17 mouse cellular contexts compared by ENCODE assay signal in genomic region chr4:105246331-105246730, GRCm38 (mm10).
DNase-seq lines count a peak whose midpoint lies in the region; ATAC-seq and TF ChIP-seq lines count a peak whose summit lies in the region.
"Had no signal": no experiment of that assay in that cellular context is flagged by ENCODE, and none has a peak within 500 bp of the region (broad histone marks: within the 10 kb centered on the region; RNA-seq: fewer than 3 reads in every experiment).

No protein-coding gene starts in this region.

- H3K27me3 ChIP-seq in hindbrain, postnatal 0 days (ENCODE audit: insufficient read depth, low read length): no peaks in the 10 kb centered on the region
- H3K27me3 ChIP-seq in hindbrain, embryonic 12.5 days: no peaks in the 10 kb centered on the region
- H3K27me3 ChIP-seq in midbrain, embryonic 10.5 days (ENCODE audit: low read depth, poor library complexity, severe bottlenecking): peaks cover 62% of the 10 kb centered on the region
- H3K27me3 ChIP-seq in midbrain, embryonic 13.5 days: peaks cover 2% of the 10 kb centered on the region; the same call in 1 of the 2 replicates
- peaks cover 18% of the 10 kb centered on the region for H3K27me3 ChIP-seq in E14TG2a.4 (ENCODE audit: insufficient read depth, low read length)
- 0 out of 2 replicates have a peak, but pooled peaks cover 2% of the 10 kb centered on the region for H3K27me3 ChIP-seq in heart, embryonic 12.5 days (replicated peaks)
- H3K27me3 ChIP-seq in liver, postnatal 0 days (ENCODE audit: insufficient read depth, low read length): no peaks in the 10 kb centered on the region
- H3K27me3 ChIP-seq: CH12.LX; embryonic facial prominence, embryonic 15.5 days; lung, embryonic 15.5 days had no signal

- 83% methylated on average over 7 of the region's 7 CpGs for WGBS in hindbrain, postnatal 0 days
- 86% methylated on average over 7 of the region's 7 CpGs for WGBS in hindbrain, embryonic 12.5 days
- WGBS in midbrain, embryonic 10.5 days: 85% methylated on average over 7 of the region's 7 CpGs
- WGBS in midbrain, embryonic 13.5 days: 56% methylated on average over 7 of the region's 7 CpGs
- WGBS in heart, embryonic 12.5 days: 85% methylated on average over 7 of the region's 7 CpGs
- WGBS in liver, postnatal 0 days (ENCODE audit: insufficient replicate concordance): 66% methylated on average over 7 of the region's 7 CpGs

- no peaks in the 10 kb centered on the region for H3K36me3 ChIP-seq in hindbrain, postnatal 0 days (ENCODE audit: insufficient read depth, low read length)
- no peaks in the 10 kb centered on the region for H3K36me3 ChIP-seq in hindbrain, embryonic 12.5 days
- no peaks in the 10 kb centered on the region for H3K36me3 ChIP-seq in midbrain, embryonic 10.5 days
- no peaks in the 10 kb centered on the region for H3K36me3 ChIP-seq in midbrain, embryonic 13.5 days
- H3K36me3 ChIP-seq in E14TG2a.4 (ENCODE audit: insufficient read depth, low read length): no peaks in the 10 kb centered on the region
- H3K36me3 ChIP-seq in heart, embryonic 12.5 days: no peaks in the 10 kb centered on the region
- no peaks in the 10 kb centered on the region for H3K36me3 ChIP-seq in liver, postnatal 0 days (replicated peaks; ENCODE audit: insufficient read depth, low read length)
- H3K36me3 ChIP-seq: embryonic facial prominence, embryonic 10.5 days; embryonic facial prominence, embryonic 15.5 days; G1E; lung, embryonic 15.5 days had no signal

- H3K4me3 ChIP-seq in hindbrain, postnatal 0 days (ENCODE audit: low read length): no peak overlapping the region
- no peak overlapping the region for H3K4me3 ChIP-seq in hindbrain, embryonic 12.5 days
- H3K4me3 ChIP-seq in midbrain, embryonic 10.5 days: no peak overlapping the region
- H3K4me3 ChIP-seq in midbrain, embryonic 13.5 days (replicated peaks): no peak overlapping the region
- H3K4me3 ChIP-seq in E14TG2a.4 (replicated peaks; ENCODE audit: low read length): peak overlapping the region; percentile 37; the same call in 1 of the 2 replicates
- H3K4me3 ChIP-seq in heart, embryonic 12.5 days: no peak overlapping the region
- H3K4me3 ChIP-seq in liver, postnatal 0 days (ENCODE audit: low read depth, low read length): no peak overlapping the region
- H3K4me3 ChIP-seq: myocyte had no signal

- DNase-seq in hindbrain, postnatal 0 days (ENCODE audit: low spot score): no peak
- DNase-seq in midbrain, embryonic 10.5 days (ENCODE audit: low spot score): no peak
- peak; percentile 27 to 30 for DNase-seq in B cell, adult 2 months
- DNase-seq in liver, postnatal 0 days: no peak
- DNase-seq: thymus, postnatal 14 days had no signal

- H3K9ac ChIP-seq in hindbrain, postnatal 0 days (replicated peaks; ENCODE audit: low read length): no peak overlapping the region
- no peak overlapping the region for H3K9ac ChIP-seq in hindbrain, embryonic 12.5 days
- H3K9ac ChIP-seq in midbrain, embryonic 13.5 days (replicated peaks): no peak overlapping the region
- H3K9ac ChIP-seq in heart, embryonic 12.5 days: no peak overlapping the region
- no peak overlapping the region for H3K9ac ChIP-seq in liver, postnatal 0 days (replicated peaks)
- H3K9ac ChIP-seq: liver, embryonic 14.5 days had no signal

- H3K4me2 ChIP-seq in hindbrain, postnatal 0 days (ENCODE audit: low read depth, low read length): peak overlapping the region; percentile 54
- H3K4me2 ChIP-seq in hindbrain, embryonic 12.5 days (replicated peaks): no peak overlapping the region; the same call in 1 of the 2 replicates
- H3K4me2 ChIP-seq in midbrain, embryonic 13.5 days (replicated peaks): no peak overlapping the region
- no peak overlapping the region for H3K4me2 ChIP-seq in heart, embryonic 12.5 days
- H3K4me2 ChIP-seq in liver, postnatal 0 days (ENCODE audit: low read depth, low read length): no peak overlapping the region

- no peak for TF ChIP-seq EP300 in liver, postnatal 0 days (IDR thresholded peaks at IDR 0.05; ENCODE audit: low read depth)

- no peak overlapping the region for H3K27ac ChIP-seq in hindbrain, postnatal 0 days
- no peak overlapping the region for H3K27ac ChIP-seq in hindbrain, embryonic 12.5 days
- H3K27ac ChIP-seq in midbrain, embryonic 10.5 days (replicated peaks): peak overlapping the region; percentile 89; the same call in 1 of the 2 replicates
- no peak overlapping the region for H3K27ac ChIP-seq in midbrain, embryonic 13.5 days
- H3K27ac ChIP-seq in heart, embryonic 12.5 days (ENCODE audit: poor library complexity, severe bottlenecking): no peak overlapping the region
- H3K27ac ChIP-seq in liver, postnatal 0 days (ENCODE audit: low read depth): no peak overlapping the region
- H3K27ac ChIP-seq: liver, embryonic 14.5 days; lung, embryonic 15.5 days had no signal

- TF ChIP-seq CTCF in hindbrain, postnatal 0 days (IDR thresholded peaks at IDR 0.05; ENCODE audit: low read depth): no peak
- TF ChIP-seq CTCF in E14TG2a.4 (conservative IDR thresholded peaks at IDR 0.05; ENCODE audit: low read length): no peak
- no peak for TF ChIP-seq CTCF in liver, postnatal 0 days (IDR thresholded peaks at IDR 0.05; ENCODE audit: low read depth)

- peaks cover 15% of the 10 kb centered on the region; the same call in 1 of the 2 replicates for H3K4me1 ChIP-seq in hindbrain, postnatal 0 days (ENCODE audit: insufficient read depth, low read length)
- H3K4me1 ChIP-seq in hindbrain, embryonic 12.5 days: peaks cover 16% of the 10 kb centered on the region
- peaks cover 24% of the 10 kb centered on the region for H3K4me1 ChIP-seq in midbrain, embryonic 10.5 days
- H3K4me1 ChIP-seq in midbrain, embryonic 13.5 days (replicated peaks): peaks cover 15% of the 10 kb centered on the region
- peaks cover 32% of the 10 kb centered on the region for H3K4me1 ChIP-seq in E14TG2a.4 (replicated peaks; ENCODE audit: low read depth, low read length)
- peaks cover 9% of the 10 kb centered on the region; the same call in 1 of the 2 replicates for H3K4me1 ChIP-seq in heart, embryonic 12.5 days (replicated peaks)
- H3K4me1 ChIP-seq in liver, postnatal 0 days (ENCODE audit: insufficient read depth): peaks cover 6% of the 10 kb centered on the region; the same call in 1 of the 2 replicates

- no peak for ATAC-seq in hindbrain, postnatal 0 days
- ATAC-seq in hindbrain, embryonic 12.5 days (ENCODE audit: low FRiP score): no peak
- ATAC-seq in midbrain, embryonic 13.5 days: no peak
- ATAC-seq in heart, embryonic 12.5 days (ENCODE audit: insufficient number of reproducible peaks, low FRiP score): no peak
- no peak for ATAC-seq in liver, postnatal 0 days
- ATAC-seq: inflammation-experienced regulatory T-cells, adult 6 months had no signal

- H3K9me3 ChIP-seq in hindbrain, postnatal 0 days (ENCODE audit: low read length): no peaks in the 10 kb centered on the region
- H3K9me3 ChIP-seq in hindbrain, embryonic 12.5 days (replicated peaks): no peaks in the 10 kb centered on the region
- no peaks in the 10 kb centered on the region for H3K9me3 ChIP-seq in midbrain, embryonic 10.5 days (replicated peaks)
- no peaks in the 10 kb centered on the region for H3K9me3 ChIP-seq in midbrain, embryonic 13.5 days
- H3K9me3 ChIP-seq in E14TG2a.4 (ENCODE audit: low read length): peaks cover 11% of the 10 kb centered on the region
- H3K9me3 ChIP-seq in heart, embryonic 12.5 days (replicated peaks): no peaks in the 10 kb centered on the region
- no peaks in the 10 kb centered on the region for H3K9me3 ChIP-seq in liver, postnatal 0 days (ENCODE audit: low read length)
- H3K9me3 ChIP-seq: embryonic facial prominence, embryonic 10.5 days; embryonic facial prominence, embryonic 15.5 days; lung, embryonic 15.5 days had no signal

Comparison
In these comparisons a context has a peak if more than half of its experiments do, and no peak if none do; other contexts are left out.
1. DNase-seq: peak in B cell, adult 2 months (2 of 2); none in hindbrain, postnatal 0 days (single experiment), midbrain, embryonic 10.5 days (single experiment) and liver, postnatal 0 days (single experiment).